Mouse (Mus musculus): ENCODE measurements at regions not wholly inside any gene's neighbourhood (a gene's known extent, or its start where the extent isn't known, plus 50 kb on each side); places are given as distances from the start of the nearest gene placed in this dataset.

DNA sequence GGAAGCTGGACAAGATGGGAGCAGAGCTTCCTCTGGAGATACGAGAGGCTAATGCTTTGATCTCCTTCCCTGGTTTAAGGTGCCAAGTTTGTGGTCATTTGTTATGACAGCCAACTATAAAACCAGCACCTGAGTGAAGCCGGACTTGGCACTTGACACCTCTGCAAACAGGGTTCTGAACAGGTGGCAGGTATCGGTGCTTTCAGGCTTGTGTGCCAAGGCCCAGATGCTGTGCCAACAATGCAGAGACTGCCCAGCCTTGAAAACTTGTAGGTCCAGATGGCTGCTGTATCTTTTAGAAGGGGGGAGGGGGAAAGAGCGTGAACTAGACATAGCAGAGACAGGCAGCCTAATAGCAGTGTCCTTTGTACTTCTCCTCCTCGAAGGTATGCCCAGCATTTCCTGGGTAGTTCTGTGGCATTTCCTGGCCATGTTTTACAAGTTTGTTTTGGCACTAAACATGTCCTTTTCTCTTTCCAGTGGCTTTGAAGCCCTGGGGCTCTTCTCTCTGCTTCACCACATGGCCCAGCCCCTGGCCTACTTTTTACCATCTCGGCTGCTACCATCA, 196.3 kb upstream of the Maf start:
- Histone ChIP-seq H3K4me2 (ENCODE audit: low read depth, low read length) (no peak overlapping the region), H3K4me1 (ENCODE audit: control insufficient read depth, insufficient read depth, low read length) (no peaks in the 10 kb centered on the region), H3K9me3 (ENCODE audit: control insufficient read depth, low read length) (0 out of 2 replicates have a peak, but pooled peaks cover 6% of the 10 kb centered on the region), H3K27ac (replicated peaks; ENCODE audit: low read depth, low read length) (no peak overlapping the region), H3K36me3 (ENCODE audit: control insufficient read depth, insufficient read depth, low read length) (no peaks in the 10 kb centered on the region), H3K9ac (ENCODE audit: low read depth, low read length) (no peak overlapping the region), H3K4me3 (ENCODE audit: low read depth, low read length) (no peak overlapping the region), H3K27me3 (replicated peaks; ENCODE audit: control insufficient read depth, insufficient read depth, low read length) (no peaks in the 10 kb centered on the region)
- ATAC-seq (ENCODE audit: low read depth) (no peak), DNase-seq (ENCODE audit: low spot score) (peak; percentile 41)
- 63% methylated on average over 5 of the region's 6 CpGs for WGBS

DNA sequence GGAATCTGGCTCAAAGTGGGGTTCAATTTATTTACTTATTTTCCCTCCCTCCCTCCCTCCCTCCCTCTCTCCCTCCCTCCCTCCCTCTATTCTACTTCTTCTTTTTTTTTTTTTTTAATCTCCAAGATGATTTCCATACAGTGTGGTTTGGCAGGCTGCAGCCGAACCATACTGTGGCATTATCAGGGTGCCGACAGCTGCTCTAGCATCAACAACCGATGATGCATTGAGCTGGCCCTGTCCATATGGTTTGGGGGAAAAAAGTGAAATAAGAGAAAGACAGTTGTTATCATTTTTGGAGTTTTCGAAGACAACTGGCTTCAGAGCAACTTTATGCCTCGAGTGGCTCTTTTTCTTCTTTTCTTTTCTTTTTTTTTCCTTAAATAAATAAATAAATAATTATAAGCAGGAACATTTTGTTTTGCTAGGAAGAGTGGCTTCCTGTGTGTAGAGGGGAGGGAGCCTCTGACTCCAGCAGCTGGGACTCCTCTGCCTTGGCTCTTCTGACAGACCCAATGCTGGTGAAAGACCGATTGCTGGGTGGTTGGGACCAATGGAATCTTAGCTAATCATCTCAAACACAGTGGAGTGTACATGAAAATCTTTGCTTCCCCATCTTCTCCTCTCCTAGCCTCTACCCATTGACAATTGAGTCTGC, 190.1 kb upstream of the Maf start:
- DNase-seq (ENCODE audit: low spot score) = peak; percentile 75
- no peak overlapping the region for H3K27ac ChIP-seq (replicated peaks; ENCODE audit: low read depth, low read length)

DNA sequence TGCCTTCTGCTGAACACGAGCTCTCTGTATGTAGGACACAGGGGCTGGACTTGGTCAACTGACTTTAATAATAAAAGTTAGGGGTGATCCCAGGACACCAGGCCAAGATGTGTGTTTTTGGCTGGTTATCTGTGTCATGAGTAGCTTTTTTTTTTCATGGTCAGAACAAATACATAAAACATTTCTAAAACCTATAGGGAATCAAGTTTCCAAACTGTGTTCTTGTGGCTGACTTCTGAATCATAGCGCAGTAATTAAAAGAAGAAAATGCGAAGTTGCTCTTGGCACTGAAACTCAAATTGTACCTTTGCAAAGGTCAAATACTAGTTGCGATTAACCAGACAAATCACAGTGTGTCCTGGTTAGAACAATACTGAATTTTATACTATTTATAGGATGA, 189.5 kb upstream of the Maf start:
- Histone ChIP-seq H3K9me3 (ENCODE audit: control insufficient read depth, low read length) (no peaks in the 10 kb centered on the region), H3K4me1 (ENCODE audit: control insufficient read depth, insufficient read depth, low read length) (no peaks in the 10 kb centered on the region), H3K4me2 (ENCODE audit: low read depth, low read length) (no peak overlapping the region), H3K27ac (replicated peaks; ENCODE audit: low read depth, low read length) (no peak overlapping the region), H3K4me3 (ENCODE audit: low read depth, low read length) (no peak overlapping the region), H3K27me3 (replicated peaks; ENCODE audit: control insufficient read depth, insufficient read depth, low read length) (no peaks in the 10 kb centered on the region), H3K9ac (ENCODE audit: low read depth, low read length) (no peak overlapping the region), H3K36me3 (ENCODE audit: control insufficient read depth, insufficient read depth, low read length) (no peaks in the 10 kb centered on the region)
- no peak for DNase-seq (ENCODE audit: low spot score)
- ATAC-seq (ENCODE audit: low read depth) = no peak
- 72% methylated on average over 4 of the region's 4 CpGs for WGBS

More for the DNA sequence above, 190.1 kb upstream of the Maf start:
- ATAC-seq (ENCODE audit: low read depth) = no peak
- no peak overlapping the region for H3K4me2 ChIP-seq (ENCODE audit: low read depth, low read length)
- no peaks in the 10 kb centered on the region for H3K36me3 ChIP-seq (ENCODE audit: control insufficient read depth, insufficient read depth, low read length)
- 46% methylated on average over 6 of the region's 6 CpGs for WGBS
- no peaks in the 10 kb centered on the region for H3K4me1 ChIP-seq (ENCODE audit: control insufficient read depth, insufficient read depth, low read length)
- no peaks in the 10 kb centered on the region for H3K27me3 ChIP-seq (replicated peaks; ENCODE audit: control insufficient read depth, insufficient read depth, low read length)
- no peaks in the 10 kb centered on the region for H3K9me3 ChIP-seq (ENCODE audit: control insufficient read depth, low read length)
- H3K4me3 ChIP-seq (ENCODE audit: low read depth, low read length) = no peak overlapping the region
- no peak overlapping the region for H3K9ac ChIP-seq (ENCODE audit: low read depth, low read length)

DNA sequence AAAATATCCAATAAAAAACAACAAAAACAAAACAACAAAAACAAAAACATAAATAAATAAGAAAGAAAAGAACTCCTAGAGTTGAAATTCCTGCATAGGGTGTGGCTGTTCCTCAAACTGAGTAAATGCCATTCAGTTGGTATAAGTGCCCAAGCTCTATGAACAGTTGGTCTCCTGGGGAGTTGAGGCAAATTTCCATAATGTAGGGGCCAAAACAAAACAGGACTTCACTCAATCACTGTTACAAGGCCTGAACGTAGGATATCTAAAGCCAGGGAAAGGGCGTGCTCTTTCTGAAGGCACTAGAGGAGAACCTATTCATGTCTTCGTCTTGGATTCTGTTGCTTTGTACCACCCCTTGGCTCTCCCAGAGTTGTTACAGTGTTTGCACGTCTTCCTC, 188.5 kb upstream of the Maf start:
- no peak overlapping the region for H3K4me2 ChIP-seq (ENCODE audit: low read depth, low read length)
- no peaks in the 10 kb centered on the region for H3K9me3 ChIP-seq (ENCODE audit: control insufficient read depth, low read length)
- no peaks in the 10 kb centered on the region for H3K27me3 ChIP-seq (replicated peaks; ENCODE audit: control insufficient read depth, insufficient read depth, low read length)
- no peaks in the 10 kb centered on the region for H3K36me3 ChIP-seq (ENCODE audit: control insufficient read depth, insufficient read depth, low read length)
- H3K4me1 ChIP-seq (ENCODE audit: control insufficient read depth, insufficient read depth, low read length) = no peaks in the 10 kb centered on the region
- H3K27ac ChIP-seq (replicated peaks; ENCODE audit: low read depth, low read length) = no peak overlapping the region
- H3K9ac ChIP-seq (ENCODE audit: low read depth, low read length) = no peak overlapping the region
- WGBS = 86% methylated on average over 4 of the region's 4 CpGs
- DNase-seq (ENCODE audit: low spot score) = no peak
- no peak for ATAC-seq (ENCODE audit: low read depth)
- no peak overlapping the region for H3K4me3 ChIP-seq (ENCODE audit: low read depth, low read length)

DNA sequence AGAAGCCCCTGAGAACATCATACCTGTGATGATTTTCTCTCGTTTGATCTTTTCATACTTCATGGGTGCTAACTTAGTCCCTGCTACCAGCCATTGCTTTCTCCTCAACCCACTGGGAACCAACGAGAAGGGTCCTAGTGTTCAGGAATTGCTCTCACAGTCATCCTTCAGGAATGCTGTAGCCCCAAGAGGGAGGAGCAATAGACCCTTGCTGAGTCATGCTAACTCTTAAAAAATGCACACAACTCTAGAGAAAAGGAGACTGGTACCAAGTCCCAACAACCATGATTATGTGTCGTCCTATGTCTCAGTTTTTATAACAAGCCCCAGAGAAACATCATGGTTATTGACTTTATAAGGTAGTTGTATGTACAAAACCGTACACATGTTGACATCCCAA, 180.7 kb upstream of the Maf start:
- no peak overlapping the region for H3K4me3 ChIP-seq (ENCODE audit: low read depth, low read length)
- DNase-seq (ENCODE audit: low spot score) = no peak
- no peaks in the 10 kb centered on the region for H3K9me3 ChIP-seq (ENCODE audit: control insufficient read depth, low read length)

DNA sequence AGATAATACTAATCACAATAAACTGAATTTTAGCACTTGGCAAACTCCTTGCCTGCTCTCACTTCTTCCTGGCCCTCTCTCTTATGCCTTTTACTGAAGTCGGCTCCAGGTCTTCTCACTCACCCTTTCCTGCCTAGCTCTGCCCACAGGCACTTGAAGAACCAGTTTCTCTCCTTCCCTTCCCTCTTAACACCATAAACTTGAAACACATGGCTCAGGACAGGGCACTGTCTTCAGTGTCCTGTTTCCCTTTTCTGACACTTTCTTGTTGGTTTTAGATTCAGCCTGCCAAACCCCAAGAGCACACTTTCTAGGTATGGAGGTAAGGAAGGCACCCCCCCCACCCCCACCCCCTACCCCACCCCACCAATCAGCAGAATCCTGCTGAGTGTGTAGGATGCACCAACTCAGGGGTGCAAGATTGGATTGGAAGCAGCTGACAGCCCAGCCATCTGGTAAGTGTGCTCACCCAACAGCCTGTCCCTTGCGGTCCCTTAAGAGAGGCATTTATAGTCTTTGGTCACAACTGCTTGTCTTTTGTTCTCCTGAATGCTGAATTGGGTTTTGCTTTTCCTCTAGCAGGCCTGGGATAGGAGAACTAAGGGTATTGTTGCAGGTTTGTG, 177.6 kb upstream of the Maf start:
- H3K27ac ChIP-seq (replicated peaks; ENCODE audit: low read depth, low read length) = no peak overlapping the region
- H3K4me1 ChIP-seq (ENCODE audit: control insufficient read depth, insufficient read depth, low read length) = no peaks in the 10 kb centered on the region
- H3K9me3 ChIP-seq (ENCODE audit: control insufficient read depth, low read length) = no peaks in the 10 kb centered on the region
- H3K4me3 ChIP-seq (ENCODE audit: low read depth, low read length) = no peak overlapping the region
- H3K9ac ChIP-seq (ENCODE audit: low read depth, low read length) = no peak overlapping the region
- WGBS = 43% methylated on average over 2 of the region's 2 CpGs
- ATAC-seq (ENCODE audit: low read depth) (no peak), DNase-seq (ENCODE audit: low spot score) (peak; percentile 35)
- no peaks in the 10 kb centered on the region for H3K27me3 ChIP-seq (replicated peaks; ENCODE audit: control insufficient read depth, insufficient read depth, low read length)
- H3K36me3 ChIP-seq (ENCODE audit: control insufficient read depth, insufficient read depth, low read length) = no peaks in the 10 kb centered on the region
- no peak overlapping the region for H3K4me2 ChIP-seq (ENCODE audit: low read depth, low read length)

More for the DNA sequence above, 180.7 kb upstream of the Maf start:
- H3K36me3 ChIP-seq (ENCODE audit: control insufficient read depth, insufficient read depth, low read length) = no peaks in the 10 kb centered on the region
- no peaks in the 10 kb centered on the region for H3K27me3 ChIP-seq (replicated peaks; ENCODE audit: control insufficient read depth, insufficient read depth, low read length)
- no peak overlapping the region for H3K9ac ChIP-seq (ENCODE audit: low read depth, low read length)
- no peak overlapping the region for H3K4me2 ChIP-seq (ENCODE audit: low read depth, low read length)
- WGBS = 78% methylated on average over 4 of the region's 4 CpGs
- no peak for ATAC-seq (ENCODE audit: low read depth)
- no peaks in the 10 kb centered on the region for H3K4me1 ChIP-seq (ENCODE audit: control insufficient read depth, insufficient read depth, low read length)
- H3K27ac ChIP-seq (replicated peaks; ENCODE audit: low read depth, low read length) = no peak overlapping the region

DNA sequence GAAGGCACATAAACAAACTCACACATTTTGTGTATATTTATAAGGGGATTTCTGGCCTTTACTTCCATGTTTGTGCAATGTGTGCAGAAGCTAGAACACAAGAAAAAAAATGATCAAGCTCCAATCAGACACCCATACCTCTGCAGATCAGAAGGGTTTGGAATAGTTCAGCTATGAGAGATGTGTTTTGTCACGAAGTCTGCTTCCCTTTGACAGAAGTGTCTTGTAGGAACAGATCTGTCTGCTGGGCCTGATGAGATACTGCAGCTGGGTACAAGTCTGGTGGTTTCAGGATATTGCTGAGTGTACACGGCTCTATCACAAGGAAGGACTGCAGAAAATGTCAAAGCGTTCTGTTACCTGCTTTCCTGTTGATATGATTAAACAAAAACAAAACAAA, 176.2 kb upstream of the Maf start:
- Histone ChIP-seq H3K27ac (replicated peaks; ENCODE audit: low read depth, low read length) (no peak overlapping the region), H3K4me2 (ENCODE audit: low read depth, low read length) (no peak overlapping the region), H3K9ac (ENCODE audit: low read depth, low read length) (no peak overlapping the region), H3K4me1 (ENCODE audit: control insufficient read depth, insufficient read depth, low read length) (no peaks in the 10 kb centered on the region), H3K9me3 (ENCODE audit: control insufficient read depth, low read length) (no peaks in the 10 kb centered on the region), H3K4me3 (ENCODE audit: low read depth, low read length) (no peak overlapping the region), H3K36me3 (ENCODE audit: control insufficient read depth, insufficient read depth, low read length) (no peaks in the 10 kb centered on the region), H3K27me3 (replicated peaks; ENCODE audit: control insufficient read depth, insufficient read depth, low read length) (no peaks in the 10 kb centered on the region)
- ATAC-seq (ENCODE audit: low read depth) (no peak), DNase-seq (ENCODE audit: low spot score) (no peak)
- WGBS = 56% methylated on average over 3 of the region's 3 CpGs

DNA sequence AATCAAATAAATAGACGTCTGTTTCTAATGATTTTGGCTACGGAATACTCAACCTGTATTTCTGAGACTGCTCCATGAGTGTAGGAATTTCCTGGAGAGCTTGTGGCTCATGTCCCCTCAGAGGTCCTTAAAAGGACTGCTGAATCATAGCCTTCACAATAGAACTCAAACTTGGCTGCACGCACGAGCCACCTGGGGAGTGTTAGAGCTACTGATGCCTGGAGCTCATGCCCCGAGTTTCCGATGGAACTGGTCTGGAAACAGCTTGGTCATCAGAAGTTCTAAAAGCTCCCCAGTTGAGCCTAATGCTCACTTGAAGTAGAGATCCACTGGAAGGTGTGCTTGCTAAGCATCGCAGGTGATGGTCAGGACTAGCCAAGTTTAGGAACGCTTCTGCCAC, 174.3 kb upstream of the Maf start:
- Histone ChIP-seq H3K27me3 (replicated peaks; ENCODE audit: control insufficient read depth, insufficient read depth, low read length) (no peaks in the 10 kb centered on the region), H3K9me3 (ENCODE audit: control insufficient read depth, low read length) (no peaks in the 10 kb centered on the region), H3K4me1 (ENCODE audit: control insufficient read depth, insufficient read depth, low read length) (no peaks in the 10 kb centered on the region; the same call in 1 of the 2 replicates), H3K4me3 (ENCODE audit: low read depth, low read length) (no peak overlapping the region), H3K9ac (ENCODE audit: low read depth, low read length) (no peak overlapping the region), H3K36me3 (ENCODE audit: control insufficient read depth, insufficient read depth, low read length) (no peaks in the 10 kb centered on the region), H3K4me2 (ENCODE audit: low read depth, low read length) (no peak overlapping the region), H3K27ac (replicated peaks; ENCODE audit: low read depth, low read length) (no peak overlapping the region)
- ATAC-seq (ENCODE audit: low read depth) (no peak), DNase-seq (ENCODE audit: low spot score) (no peak)
- 75% methylated on average over 8 of the region's 8 CpGs for WGBS

DNA sequence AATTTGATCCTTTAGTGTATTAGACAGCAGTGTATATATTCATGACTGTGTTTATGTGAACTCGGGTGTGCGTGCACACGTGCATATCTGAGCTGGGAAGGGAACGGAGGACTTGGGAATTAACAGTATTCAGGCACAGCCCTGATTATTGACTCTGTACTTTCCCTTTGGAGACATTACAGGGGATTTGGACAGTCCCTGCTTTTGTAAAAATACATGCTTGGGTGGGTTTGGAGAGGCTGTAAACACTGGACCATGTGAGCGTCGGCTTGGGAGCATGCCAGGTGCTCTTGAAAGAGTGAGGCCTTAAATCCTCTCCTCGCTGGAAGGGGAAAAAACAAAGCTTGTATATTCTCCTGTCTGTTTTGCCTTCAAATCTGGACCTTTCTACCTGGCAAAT, 167.2 kb upstream of the Maf start:
- no peaks in the 10 kb centered on the region for H3K27me3 ChIP-seq (replicated peaks; ENCODE audit: control insufficient read depth, insufficient read depth, low read length)
- no peak overlapping the region for H3K4me2 ChIP-seq (ENCODE audit: low read depth, low read length)
- H3K27ac ChIP-seq (replicated peaks; ENCODE audit: low read depth, low read length) = 0 out of 2 replicates have a peak overlapping the region, but pooled peaks have one; percentile 25
- peaks cover 9% of the 10 kb centered on the region for H3K4me1 ChIP-seq (ENCODE audit: control insufficient read depth, insufficient read depth, low read length)
- 46% methylated on average over 7 of the region's 7 CpGs for WGBS
- no peak overlapping the region for H3K4me3 ChIP-seq (ENCODE audit: low read depth, low read length)
- peak; percentile 93 for DNase-seq (ENCODE audit: low spot score)
- peak; percentile 85 for ATAC-seq (ENCODE audit: low read depth)
- H3K36me3 ChIP-seq (ENCODE audit: control insufficient read depth, insufficient read depth, low read length) = no peaks in the 10 kb centered on the region
- no peak overlapping the region for H3K9ac ChIP-seq (ENCODE audit: low read depth, low read length)
- no peaks in the 10 kb centered on the region for H3K9me3 ChIP-seq (ENCODE audit: control insufficient read depth, low read length)
